Mouse (Mus musculus): ENCODE measurements around the gene Fam126a. TPM values are rescaled to one million over a fixed set of nuclear protein-coding genes. Genes with fewer than 3 reads are reported as not detected.
A peak's percentile ranks its signal among the peaks of the same experiment; 100 is the strongest.

Fam126a gene
- total and polyA plus RNA-seq, 3 experiments: 30.0 to 51.1 (median 34.7) TPM

GRCm38 (mm10) chr5:23999083-23999671, 31.3 kb downstream of the Fam126a start:
- Histone ChIP-seq H3K27ac (ENCODE audit: control insufficient read depth, low read depth, low read length) (no peak overlapping the region), H3K79me2 (ENCODE audit: control insufficient read depth, insufficient read depth, low read length, poor library complexity) (no peaks in the 10 kb centered on the region; the same call in 1 of the 2 replicates), H3K4me1 (ENCODE audit: control insufficient read depth in 1 of 2, insufficient read depth in 2 of 2, low read length in 2 of 2) (peaks cover 3 to 8% of the 10 kb centered on the region in 2 experiments; a peak in 3 of 4 replicates), H3K9me3 (replicated peaks; ENCODE audit: insufficient read depth, low read length) (no peaks in the 10 kb centered on the region), H3K36me3 (ENCODE audit: control insufficient read depth in 1 of 2, insufficient read depth in 2 of 2, low read length in 2 of 2) (peaks cover 14 to 17% of the 10 kb centered on the region in 2 experiments), H3K27me3 (ENCODE audit: control insufficient read depth in 1 of 2, insufficient read depth in 2 of 2, low read length in 2 of 2) (no peaks in the 10 kb centered on the region), H3K4me3 (ENCODE audit: control insufficient read depth in 1 of 2, insufficient read depth in 1 of 2, low read depth in 2 of 2, low read length in 2 of 2) (no peak overlapping the region), H3K9ac (ENCODE audit: control insufficient read depth, low read depth, low read length, poor library complexity, severe bottlenecking) (no peak overlapping the region)
- no peak for TF ChIP-seq ZC3H11A (IDR thresholded peaks at IDR 0.05; ENCODE audit: low read depth, low read length)
- no peak for TF ChIP-seq MYB (IDR thresholded peaks at IDR 0.05; ENCODE audit: low read depth, low read length)
- TF ChIP-seq CTCF (IDR thresholded peaks at IDR 0.05 in 2 of 3, conservative IDR thresholded peaks at IDR 0.05 in 1 of 3; ENCODE audit: control insufficient read depth in 1 of 3, insufficient read depth in 1 of 3, low read depth in 2 of 3, low read length in 3 of 3, poor library complexity in 1 of 3, severe bottlenecking in 1 of 3): 0 out of 6 replicates have a peak, but pooled peaks of 1 of the 3 experiments have one; percentile 1
- TF ChIP-seq MEF2A (IDR thresholded peaks at IDR 0.05; ENCODE audit: extremely low read depth, insufficient replicate concordance, low read depth, low read length, poor library complexity, severe bottlenecking): no peak
- no peak for TF ChIP-seq RAD21 (IDR thresholded peaks at IDR 0.05; ENCODE audit: low read depth, low read length)
- DNase-seq (ENCODE audit: low read depth, low spot score): no peak

- Histone ChIP-seq H3K4me1 (ENCODE audit: control insufficient read depth in 1 of 2, insufficient read depth in 2 of 2, low read length in 2 of 2) (peaks cover 3 to 8% of the 10 kb centered on the region in 2 experiments; a peak in 3 of 4 replicates), H3K27me3 (ENCODE audit: control insufficient read depth in 1 of 2, insufficient read depth in 2 of 2, low read length in 2 of 2) (no peaks in the 10 kb centered on the region), H3K27ac (ENCODE audit: control insufficient read depth, low read depth, low read length) (no peak overlapping the region), H3K79me2 (ENCODE audit: control insufficient read depth, insufficient read depth, low read length, poor library complexity) (no peaks in the 10 kb centered on the region), H3K36me3 (ENCODE audit: control insufficient read depth in 1 of 2, insufficient read depth in 2 of 2, low read length in 2 of 2) (peaks cover 17 to 21% of the 10 kb centered on the region in 2 experiments), H3K4me3 (ENCODE audit: control insufficient read depth in 1 of 2, insufficient read depth in 1 of 2, low read depth in 2 of 2, low read length in 2 of 2) (no peak overlapping the region), H3K9me3 (replicated peaks; ENCODE audit: insufficient read depth, low read length) (no peaks in the 10 kb centered on the region), H3K9ac (ENCODE audit: control insufficient read depth, low read depth, low read length, poor library complexity, severe bottlenecking) (no peak overlapping the region)
- TF ChIP-seq KAT2A (conservative IDR thresholded peaks at IDR 0.05; ENCODE audit: low read depth, low read length) (no peak), HCFC1 (IDR thresholded peaks at IDR 0.05; ENCODE audit: low read depth, low read length) (no peak), ZC3H11A (IDR thresholded peaks at IDR 0.05; ENCODE audit: low read depth, low read length) (no peak), SMC3 (IDR thresholded peaks at IDR 0.05; ENCODE audit: low read depth, low read length) (no peak), NRF1 (IDR thresholded peaks at IDR 0.05; ENCODE audit: insufficient read depth, low read depth, low read length, poor library complexity, severe bottlenecking) (no peak)
- DNase-seq (ENCODE audit: low read depth, low spot score): no peak
Measured at GRCm38 (mm10) chr5:23995951-23996350, 34.5 kb downstream of the Fam126a start.

GRCm38 (mm10) chr5:23994929-23995328, 35.6 kb downstream of the Fam126a start:
- Histone ChIP-seq H3K79me2 (ENCODE audit: control insufficient read depth, insufficient read depth, low read length, poor library complexity) (no peaks in the 10 kb centered on the region), H3K9ac (ENCODE audit: control insufficient read depth, low read depth, low read length, poor library complexity, severe bottlenecking) (no peak overlapping the region), H3K4me3 (ENCODE audit: control insufficient read depth in 1 of 2, insufficient read depth in 1 of 2, low read depth in 2 of 2, low read length in 2 of 2) (no peak overlapping the region), H3K4me1 (ENCODE audit: control insufficient read depth in 1 of 2, insufficient read depth in 2 of 2, low read length in 2 of 2) (peaks cover 3 to 5% of the 10 kb centered on the region in 2 experiments; a peak in 2 of 4 replicates), H3K36me3 (ENCODE audit: control insufficient read depth in 1 of 2, insufficient read depth in 2 of 2, low read length in 2 of 2) (peaks cover 15 to 25% of the 10 kb centered on the region in 2 experiments), H3K9me3 (replicated peaks; ENCODE audit: insufficient read depth, low read length) (no peaks in the 10 kb centered on the region), H3K27me3 (ENCODE audit: control insufficient read depth in 1 of 2, insufficient read depth in 2 of 2, low read length in 2 of 2) (no peaks in the 10 kb centered on the region), H3K27ac (ENCODE audit: control insufficient read depth, low read depth, low read length) (no peak overlapping the region)
- DNase-seq (ENCODE audit: low read depth, low spot score): no peak
- TF ChIP-seq SIN3A (IDR thresholded peaks at IDR 0.05; ENCODE audit: low read length): no peak
- TF ChIP-seq ZNF384 (IDR thresholded peaks at IDR 0.05; ENCODE audit: low read depth, low read length): no peak
- TF ChIP-seq UBTF (IDR thresholded peaks at IDR 0.05; ENCODE audit: borderline replicate concordance, insufficient read depth, low read depth, low read length): no peak
- no peak for TF ChIP-seq JUND (IDR thresholded peaks at IDR 0.05; ENCODE audit: low read depth, low read length)
- TF ChIP-seq SMC3 (IDR thresholded peaks at IDR 0.05; ENCODE audit: low read depth, low read length): no peak
- no peak for TF ChIP-seq MEF2A (IDR thresholded peaks at IDR 0.05; ENCODE audit: extremely low read depth, insufficient replicate concordance, low read depth, low read length, poor library complexity, severe bottlenecking)
- no peak for TF ChIP-seq TCF12 (IDR thresholded peaks at IDR 0.05; ENCODE audit: low read depth, low read length)
- no peak for TF ChIP-seq ZKSCAN1 (IDR thresholded peaks at IDR 0.05; ENCODE audit: low read depth, low read length)
